In the genomic region with DNA sequence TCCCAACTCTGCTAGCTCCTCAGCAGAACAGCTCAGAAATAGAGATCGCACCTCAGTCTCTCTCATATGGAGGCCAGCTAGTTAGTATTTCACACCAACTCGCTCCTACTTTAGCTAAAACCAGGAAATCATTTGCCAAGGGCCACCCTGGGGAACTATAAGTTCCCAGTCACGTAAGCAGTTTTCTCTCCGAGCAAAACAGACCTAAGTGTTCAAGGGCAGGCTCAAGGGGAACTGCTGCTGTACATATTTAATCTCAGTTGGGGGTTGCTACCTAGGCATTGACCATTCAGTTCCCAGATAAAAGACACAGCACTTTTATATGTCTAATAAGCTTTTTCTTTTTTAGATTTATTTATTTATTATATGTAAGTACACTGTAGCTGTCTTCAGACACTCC, we compare ENCODE assay signal across 16 mouse cellular contexts.
"Had no signal": no experiment of that assay in that cellular context is flagged by ENCODE, and none has a peak within 500 bp of the region (broad histone marks: within the 10 kb centered on the region; RNA-seq: fewer than 3 reads in every experiment).

No protein-coding gene starts in this region.

- H3K4me3 ChIP-seq: neural tube, embryonic 13.5 days; neural tube, embryonic 15.5 days; stomach, embryonic 15.5 days had no signal

- H3K36me3 ChIP-seq: neural tube, embryonic 13.5 days; neural tube, embryonic 15.5 days; stomach, embryonic 15.5 days had no signal

- H3K4me2 ChIP-seq: neural tube, embryonic 13.5 days; neural tube, embryonic 15.5 days; stomach, embryonic 15.5 days had no signal

- DNase-seq: retina, postnatal 1 day; right cerebral cortex, adult 18-20 months; right cerebral cortex, postnatal 14 days; right cerebral cortex, postnatal 25 days; right cerebral cortex, postnatal 4 days; spleen, adult 18-20 months; thymus, adult 18-20 months; thymus, adult 2 months; thymus, postnatal 14 days; thymus, postnatal 25 days; thymus, postnatal 36 days; thymus, postnatal 4 days had no signal

- H3K9ac ChIP-seq: neural tube, embryonic 13.5 days; neural tube, embryonic 15.5 days; stomach, embryonic 15.5 days had no signal

- H3K9me3 ChIP-seq: neural tube, embryonic 15.5 days; stomach, embryonic 15.5 days had no signal

- H3K27ac ChIP-seq: neural tube, embryonic 13.5 days; neural tube, embryonic 15.5 days; stomach, embryonic 15.5 days; stomach, postnatal 0 days had no signal

- H3K27me3 ChIP-seq: neural tube, embryonic 13.5 days; neural tube, embryonic 15.5 days; stomach, embryonic 15.5 days had no signal

- H3K4me1 ChIP-seq: neural tube, embryonic 13.5 days; neural tube, embryonic 15.5 days; stomach, embryonic 15.5 days had no signal
